Mouse (Mus musculus) v-Abl transformed pro-B cells (cell line): Measurements from ENCODE around the gene Hivep3.

Experiments
- in situ Hi-C, 2 experiments: fragments of 400-800 bp; cut with MboI; formaldehyde crosslinking; loops; one replicate each; pipeline ENCODE4 v1.15.1; 2025; ENCODE audit not compliant: unreplicated experiment in 2 of 2

Gene Hivep3

DNA sequence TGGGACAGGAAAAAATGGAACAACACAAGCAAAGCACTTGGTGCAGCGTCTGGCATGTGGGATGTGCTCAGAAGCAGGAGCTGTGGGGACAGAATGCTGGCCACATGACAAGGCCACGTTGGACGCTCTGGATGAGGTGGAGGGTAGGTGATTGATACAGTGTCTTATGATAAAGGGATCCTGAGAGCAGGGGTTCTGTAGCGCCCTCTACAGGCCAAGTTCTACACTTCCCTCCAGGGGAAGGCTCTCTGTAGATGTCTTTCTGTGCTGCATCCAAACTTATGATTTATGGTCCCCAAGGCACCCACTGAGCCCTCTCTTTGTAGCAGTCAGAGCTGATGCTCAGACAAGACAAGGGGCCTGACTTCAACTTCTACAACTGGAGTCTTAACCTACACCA is 419.1 kb downstream of the Hivep3 start:
- in situ Hi-C loops = no loop called here

DNA sequence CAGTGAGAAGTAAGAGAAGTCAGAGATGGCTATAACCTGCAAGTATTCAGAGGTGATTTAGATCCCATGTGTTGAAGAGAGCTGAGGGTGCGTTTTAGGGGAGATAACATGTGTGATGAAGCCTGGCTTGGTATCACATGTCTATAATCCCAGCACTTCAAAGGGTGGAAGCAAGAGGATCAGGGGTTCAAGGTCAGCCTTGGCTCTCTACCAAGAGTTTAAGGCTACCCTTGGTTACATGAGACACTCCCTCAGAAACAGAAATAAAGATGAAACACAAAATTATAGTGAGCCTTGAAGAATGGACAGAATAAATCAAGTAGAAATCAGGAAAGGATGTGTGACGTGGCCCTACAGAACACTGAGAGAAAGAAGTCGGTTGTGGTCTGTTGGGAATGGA is 420.2 kb downstream of the Hivep3 start:
- in situ Hi-C loops = no loop called here

DNA sequence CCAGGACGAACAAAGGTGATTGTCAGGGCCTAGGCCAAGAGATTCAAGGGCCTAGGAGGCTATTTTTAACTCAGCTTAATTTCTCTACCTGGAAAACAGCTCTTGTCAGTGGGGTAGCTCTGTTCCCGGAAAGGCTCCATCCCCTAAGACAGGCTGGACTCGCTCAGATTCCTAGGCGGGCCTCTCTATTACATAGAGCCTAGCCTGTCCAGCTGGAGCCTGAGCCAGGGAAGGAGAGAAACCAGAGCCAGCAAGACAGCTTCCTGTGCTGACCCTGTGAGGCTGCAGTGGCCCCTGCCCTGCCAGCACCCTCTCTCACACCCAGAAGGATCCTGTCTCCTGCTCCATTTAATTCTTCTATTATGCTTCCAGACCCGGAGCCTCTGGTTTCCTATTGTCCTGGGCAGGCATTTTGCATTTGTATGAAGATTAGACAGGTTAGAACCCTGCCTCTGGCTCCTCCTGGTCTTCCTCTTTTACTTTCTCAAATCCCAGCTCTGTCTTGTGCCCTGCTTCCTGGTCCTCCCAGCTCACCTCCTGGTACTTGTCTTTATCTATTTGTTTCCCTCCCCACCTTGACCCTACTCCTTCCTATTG is 425.2 kb downstream of the Hivep3 start:
- in situ Hi-C loops = no loop called here

DNA sequence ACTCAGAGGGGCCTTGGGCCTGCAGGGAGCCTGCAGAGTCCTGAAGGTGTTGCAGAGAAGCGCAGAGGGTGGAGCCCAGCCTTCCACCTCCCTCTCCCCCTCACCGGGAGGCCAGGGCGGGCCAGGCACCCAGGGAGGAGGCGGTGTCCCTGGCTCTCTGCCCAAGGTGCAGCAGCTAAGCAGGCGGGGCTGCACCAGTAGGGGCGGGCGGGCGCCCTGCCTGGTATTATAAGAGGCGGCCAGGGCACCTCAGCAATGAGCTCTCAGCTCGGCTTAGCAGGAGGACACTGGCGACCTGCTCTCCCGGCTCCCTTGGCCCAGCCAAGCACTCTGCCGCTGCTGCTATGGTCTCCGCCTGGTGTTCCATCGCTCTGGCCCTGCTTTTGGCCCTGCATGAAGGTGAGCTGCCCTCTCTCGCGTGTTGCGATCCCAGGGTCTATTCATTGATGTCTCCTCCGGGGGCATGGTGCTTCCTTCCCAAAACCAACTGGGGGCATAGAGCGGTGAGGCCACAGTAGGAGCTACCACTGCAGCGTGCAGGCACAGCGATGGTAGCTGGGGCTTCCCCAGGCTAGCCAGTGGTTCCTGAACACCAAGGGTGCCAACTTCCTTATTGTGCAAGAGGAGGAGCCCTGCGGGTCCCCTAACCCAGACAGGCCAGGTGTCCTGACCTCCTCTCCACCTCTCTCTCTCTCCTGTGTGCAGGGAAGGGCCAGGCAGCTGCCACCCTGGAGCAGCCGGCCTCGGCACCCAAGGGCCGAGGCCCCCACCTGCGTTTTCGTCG is 427.8 kb downstream of the Hivep3 start, which contains the start of gene Edn2:
Gene Edn2 (plus strand): TSS at position 41 of the 784 bp plus-strand sequence.
- in situ Hi-C loops = no loop called here

DNA sequence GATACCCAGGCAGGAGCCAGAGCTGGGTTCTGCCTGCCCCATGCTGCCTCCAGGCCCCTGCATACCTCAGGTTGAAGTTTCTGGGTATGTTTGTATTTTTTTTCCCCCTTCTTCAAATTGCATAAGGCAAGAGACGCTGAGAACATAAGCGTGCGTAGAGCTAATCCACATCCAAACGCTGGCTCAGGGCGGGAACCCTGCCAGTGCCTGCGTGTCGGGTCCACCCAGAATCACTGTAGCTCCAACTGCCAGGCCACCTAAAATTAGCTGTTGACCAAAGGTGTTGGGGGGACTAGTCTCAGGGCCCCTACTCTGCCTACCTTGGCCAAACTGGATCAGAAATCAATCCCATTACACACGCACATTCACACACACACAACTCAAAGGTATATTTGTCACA is 429.0 kb downstream of the Hivep3 start:
- in situ Hi-C loops = no loop called here

DNA sequence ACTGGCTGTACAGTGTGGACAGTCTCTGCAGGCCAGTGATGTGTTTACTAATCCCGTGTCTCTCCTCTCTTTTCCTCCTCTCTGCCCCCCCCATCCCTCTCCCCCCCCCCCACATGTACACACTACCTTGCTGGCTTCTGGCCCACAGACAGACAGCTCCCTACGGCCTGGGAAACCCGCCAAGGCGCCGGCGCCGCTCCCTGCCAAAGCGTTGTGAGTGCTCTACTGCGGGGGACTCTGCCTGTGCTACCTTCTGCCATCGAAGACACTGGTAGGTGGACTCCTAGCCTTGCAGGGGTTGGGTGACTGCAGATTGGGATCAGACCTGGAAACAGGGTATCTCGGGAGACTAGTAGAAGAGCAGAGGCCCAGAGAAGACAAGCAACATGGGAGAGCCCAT is 429.7 kb downstream of the Hivep3 start:
- in situ Hi-C loops = no loop called here

DNA sequence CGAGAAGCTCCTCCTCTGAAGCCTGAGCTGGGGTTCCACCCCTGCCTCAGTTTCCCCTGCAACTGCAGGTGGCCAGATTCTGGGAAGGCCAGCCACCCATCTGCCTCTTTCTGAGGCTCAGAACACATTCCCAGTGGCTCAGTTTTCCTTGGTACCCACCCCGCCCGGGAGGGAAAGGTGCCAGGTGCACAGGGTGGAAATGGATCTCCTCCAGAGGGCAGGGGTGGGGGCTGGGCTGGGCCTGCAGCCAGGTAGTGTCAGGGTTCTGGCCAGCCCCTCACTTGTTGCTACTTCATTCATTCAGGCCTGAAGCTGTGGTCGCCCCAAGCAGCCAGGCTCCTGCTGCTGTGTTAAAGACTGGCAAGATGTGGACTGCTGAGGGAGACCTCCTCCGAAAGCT is 430.7 kb downstream of the Hivep3 start:
- in situ Hi-C loops = no loop called here

DNA sequence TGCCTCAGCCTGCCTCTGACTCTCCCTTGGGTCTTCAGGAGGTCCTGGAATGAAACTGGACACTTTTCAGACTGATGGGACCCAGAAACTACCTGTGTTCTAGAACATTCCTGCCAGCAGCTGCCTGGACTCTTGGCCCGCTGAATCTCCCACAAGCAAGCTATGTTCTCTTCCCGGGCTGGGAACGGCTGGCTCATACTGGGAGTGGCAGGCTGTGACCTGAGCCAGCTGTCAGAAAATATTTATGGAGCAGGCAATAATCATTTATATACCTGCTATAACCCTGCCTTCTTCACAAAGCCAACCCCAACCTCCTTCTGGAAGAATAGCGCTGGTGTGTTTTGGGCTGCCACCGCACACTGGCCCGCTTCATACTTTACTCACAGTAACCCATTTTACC is 434.2 kb downstream of the Hivep3 start:
- in situ Hi-C loops = no loop called here

DNA sequence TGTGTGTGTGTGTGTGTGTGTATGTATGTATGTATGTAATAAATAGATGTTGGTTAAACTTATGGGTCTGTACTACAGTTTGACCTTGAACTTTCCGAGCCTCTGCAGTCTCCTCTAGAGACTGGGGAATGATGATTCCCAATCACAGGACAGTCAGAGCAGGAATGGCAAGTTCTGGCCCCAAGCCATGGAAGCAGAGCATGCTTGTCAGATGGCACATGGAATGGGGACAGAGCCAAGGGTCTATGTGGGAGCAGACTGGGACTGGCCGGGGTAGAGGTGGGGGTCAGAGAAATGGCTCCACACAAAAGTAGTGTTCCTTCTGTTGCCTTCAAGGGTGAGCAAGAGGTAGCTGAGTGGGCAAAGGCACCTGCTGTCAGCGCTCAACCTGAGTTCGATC is 434.8 kb downstream of the Hivep3 start:
- in situ Hi-C loops = no loop called here

DNA sequence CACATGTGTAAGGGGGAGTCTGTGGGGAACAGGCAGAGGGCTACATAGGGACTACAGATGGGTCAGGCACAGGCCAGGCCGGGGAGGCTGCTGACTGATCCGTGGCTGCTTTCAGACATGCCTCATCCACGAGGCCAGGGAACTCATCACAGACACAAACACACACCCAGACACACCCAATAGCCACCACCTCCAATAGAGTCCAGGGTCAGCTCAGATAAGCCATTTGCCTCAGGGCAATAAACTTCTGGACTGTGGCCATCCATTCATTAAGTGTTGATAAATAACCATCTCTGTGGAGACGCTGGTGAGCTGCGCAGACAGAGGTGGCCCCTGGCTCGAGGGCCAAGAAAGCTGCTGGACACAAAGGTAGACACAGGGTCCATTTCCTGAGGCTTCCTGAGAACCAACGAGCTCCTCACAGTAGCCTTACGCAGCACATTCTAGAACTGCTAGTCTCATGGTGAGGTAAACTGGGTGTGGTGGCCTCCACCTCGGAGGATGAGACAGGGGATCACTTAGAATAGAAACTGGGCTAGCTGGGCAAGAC is 436.9 kb downstream of the Hivep3 start:
- in situ Hi-C loops = no loop called here

DNA sequence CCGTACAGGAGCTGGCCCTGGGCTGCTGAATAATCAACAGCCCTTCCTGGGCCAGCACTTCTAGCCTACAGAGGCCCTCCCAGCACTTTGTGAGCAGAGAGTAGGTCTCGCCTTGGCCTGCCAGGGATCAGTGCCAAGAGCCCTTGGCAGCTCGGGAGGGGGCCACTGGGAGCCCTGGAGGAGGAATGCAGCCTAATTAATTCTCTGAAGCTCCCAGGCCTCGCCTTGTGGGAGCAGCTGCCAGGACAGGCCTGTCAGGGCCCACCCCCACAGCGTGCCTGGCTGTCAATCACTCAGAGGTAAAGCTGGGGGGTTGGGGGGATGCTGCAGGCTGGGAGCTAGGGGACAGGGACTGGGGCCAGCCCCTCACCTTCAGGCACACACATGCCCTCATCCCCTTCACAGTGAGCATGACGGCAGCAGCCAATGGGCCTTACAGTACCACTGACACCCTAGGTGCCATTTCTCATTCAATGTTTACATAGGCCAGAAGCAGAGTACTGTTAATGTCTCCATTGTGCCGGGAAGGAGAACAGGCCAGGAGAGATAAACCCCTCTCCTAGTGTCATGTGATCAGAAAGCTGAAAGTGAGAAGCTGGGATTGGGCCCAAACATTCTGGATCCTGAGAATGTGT is 438.6 kb downstream of the Hivep3 start:
- in situ Hi-C loops = no loop called here

DNA sequence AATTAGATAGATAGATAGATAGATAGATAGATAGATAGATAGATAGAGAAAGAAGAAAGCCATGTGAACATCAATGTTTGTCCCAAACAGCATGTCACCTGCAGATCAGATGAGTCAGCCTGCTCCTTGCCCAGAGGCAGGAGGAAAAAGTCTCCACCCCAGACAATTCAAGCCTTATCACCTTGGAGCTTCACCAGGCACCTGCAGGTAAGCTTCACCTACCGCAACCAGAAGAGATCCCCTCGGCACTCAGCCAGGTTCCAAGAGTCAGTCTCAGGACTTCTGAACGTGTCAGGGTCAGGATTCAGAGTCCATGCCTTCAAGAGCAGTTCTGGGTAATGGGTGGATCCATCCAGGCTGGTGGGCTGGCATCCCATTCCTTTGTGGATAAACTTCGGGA is 445.5 kb downstream of the Hivep3 start:
- in situ Hi-C loops = no loop called here

DNA sequence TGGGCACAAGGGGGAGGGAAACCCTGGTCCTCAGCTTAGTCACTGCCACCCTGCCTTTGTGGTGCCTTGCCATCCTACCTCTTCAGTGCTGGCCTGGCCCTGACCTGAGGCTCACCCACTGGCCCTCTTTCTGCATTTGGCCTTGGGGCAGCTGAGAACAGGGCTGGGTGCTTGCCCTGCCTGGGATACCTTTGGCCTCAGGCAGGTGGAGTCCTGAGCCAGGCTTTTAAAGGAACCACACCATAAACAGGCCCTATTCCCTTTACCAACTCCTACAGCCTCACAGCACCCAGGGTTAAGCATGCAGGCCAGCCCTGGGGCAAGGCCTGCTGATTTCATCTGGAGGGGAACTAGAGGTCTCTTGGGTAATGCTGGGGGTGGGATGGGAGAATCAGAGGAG is 447.0 kb downstream of the Hivep3 start:
- in situ Hi-C loops = no loop called here

DNA sequence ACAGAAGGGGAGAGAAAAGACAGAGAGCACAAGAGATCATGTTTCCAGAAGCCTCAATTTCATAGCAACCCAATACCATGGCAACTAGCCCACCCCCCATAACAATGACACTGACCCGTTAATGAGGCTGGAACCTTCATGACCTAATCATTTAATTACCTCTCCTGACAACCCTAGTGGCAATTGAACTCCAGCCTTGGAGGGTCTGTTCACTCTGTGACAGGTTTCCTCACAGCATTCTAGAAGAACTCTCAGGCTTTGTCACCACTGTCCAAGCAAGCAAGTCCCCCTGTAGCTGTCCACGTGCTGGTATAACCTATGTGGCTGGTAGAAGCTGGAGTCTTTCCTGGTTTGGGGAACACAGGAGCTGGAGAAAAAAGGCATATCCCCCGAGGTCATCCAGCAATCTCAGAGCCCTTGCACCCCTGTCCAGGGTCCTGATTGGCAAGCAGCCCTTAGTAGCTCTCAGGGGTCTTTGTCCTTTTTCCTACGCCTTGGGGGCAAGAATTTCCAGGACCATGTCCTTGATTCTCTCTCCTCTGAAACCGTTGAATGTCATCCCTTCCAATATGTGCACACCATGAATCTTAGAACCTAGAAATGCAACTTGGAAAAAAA is 450.9 kb downstream of the Hivep3 start:
- in situ Hi-C loops = no loop called here

DNA sequence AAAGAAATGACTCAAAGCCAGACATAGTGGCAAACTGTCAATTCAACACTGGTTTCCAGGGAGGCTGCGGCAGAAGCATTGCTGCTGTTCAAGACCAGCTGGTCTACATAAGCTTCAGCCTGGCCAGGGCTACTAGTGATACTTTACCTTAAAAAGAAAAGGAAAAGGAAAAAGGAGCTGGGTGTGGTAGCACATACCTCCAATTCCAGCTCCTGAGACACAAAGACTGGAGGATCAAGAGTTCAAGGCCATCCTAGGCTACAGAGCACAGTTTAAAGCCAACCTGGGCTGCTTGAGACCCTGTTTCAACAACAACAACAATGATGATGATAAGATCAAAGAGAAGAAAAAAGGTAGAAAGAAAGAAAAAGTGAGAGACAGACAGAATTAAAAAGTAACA is 452.9 kb downstream of the Hivep3 start:
- in situ Hi-C loops = no loop called here

DNA sequence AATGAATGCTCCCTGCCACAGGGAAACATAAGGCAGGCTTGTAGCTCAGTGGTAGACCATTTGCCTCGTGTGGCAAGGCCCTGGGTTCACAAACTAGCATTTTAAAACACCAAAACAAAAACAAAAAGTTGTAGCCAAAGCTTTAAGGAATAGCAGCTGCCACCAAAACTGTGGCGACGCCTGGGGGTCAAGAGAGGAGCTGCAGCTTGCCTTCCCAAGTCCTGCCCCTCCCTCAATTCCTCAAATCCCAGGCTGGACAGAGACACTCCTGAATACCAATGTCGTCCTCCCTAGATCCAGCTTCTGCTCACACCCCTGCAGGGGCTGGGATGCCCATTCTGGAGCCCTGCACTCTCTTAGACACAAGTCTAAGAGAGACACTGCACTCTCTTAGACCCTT is 453.4 kb downstream of the Hivep3 start:
- in situ Hi-C loops = no loop called here
